Mouse (Mus musculus) cerebellum, postnatal 25 days (tissue): ENCODE results near the gene Nudcd3.

ENCODE experiments used
- DNase-seq, 2 experiments: peaks; one replicate each; pipeline ENCODE4 v3.0.0; 2021; ENCODE audit warnings: mixed read lengths in 2 of 2

Gene Nudcd3

DNA sequence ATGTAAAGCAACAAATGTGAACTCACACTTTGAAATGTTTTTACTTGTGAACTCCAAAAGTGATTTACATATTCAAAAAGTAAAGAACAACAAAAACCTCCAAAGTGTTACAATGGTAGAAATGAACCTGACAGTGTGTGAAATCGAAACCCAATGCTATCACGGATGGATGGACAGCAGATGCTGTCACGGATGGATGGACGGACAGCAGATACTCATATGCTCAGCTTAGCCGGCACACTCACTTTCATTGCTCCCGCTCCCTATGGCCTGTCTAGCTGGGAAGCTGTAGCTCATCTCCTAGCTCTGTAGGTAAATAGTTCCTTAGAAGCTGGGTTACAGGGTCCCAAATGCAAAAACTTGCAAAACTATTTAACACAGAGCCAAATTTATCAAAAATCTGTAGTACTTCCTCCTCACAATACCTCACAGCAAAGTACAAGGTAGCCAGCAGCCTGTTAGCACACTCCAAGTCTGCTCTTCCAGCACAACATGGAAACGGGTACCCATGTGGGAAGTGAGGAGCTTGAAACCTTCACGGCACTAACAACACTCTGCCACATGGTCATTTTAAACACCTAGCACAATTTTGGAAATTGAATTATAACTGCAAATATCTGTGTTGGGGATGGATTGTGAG, 22.3 kb downstream of the Nudcd3 start:
- no peak for DNase-seq

GRCm38 (mm10) chr11:6175506-6175905, 24.7 kb downstream of the Nudcd3 start:
- no peak for DNase-seq

DNA sequence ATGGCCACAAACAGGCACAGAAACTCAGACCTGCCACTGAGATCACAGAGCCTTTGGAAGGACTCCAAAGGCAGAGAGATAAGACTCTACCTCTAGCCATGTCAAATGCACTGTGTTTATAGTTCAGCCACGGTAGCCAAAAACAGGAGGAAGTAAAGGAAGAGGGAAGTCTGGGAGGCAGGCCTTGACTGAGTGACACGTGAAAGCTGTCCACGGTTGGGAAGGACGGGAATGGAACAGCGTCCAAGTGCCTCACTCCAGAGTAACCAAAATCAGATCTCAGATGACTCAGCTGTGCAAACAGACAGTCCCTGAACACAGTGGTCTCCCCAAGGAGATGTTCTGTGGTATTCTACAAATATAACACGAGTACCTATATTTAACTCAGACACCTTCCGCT, 25.5 kb downstream of the Nudcd3 start:
- DNase-seq = peak; percentile 38 to 48

DNA sequence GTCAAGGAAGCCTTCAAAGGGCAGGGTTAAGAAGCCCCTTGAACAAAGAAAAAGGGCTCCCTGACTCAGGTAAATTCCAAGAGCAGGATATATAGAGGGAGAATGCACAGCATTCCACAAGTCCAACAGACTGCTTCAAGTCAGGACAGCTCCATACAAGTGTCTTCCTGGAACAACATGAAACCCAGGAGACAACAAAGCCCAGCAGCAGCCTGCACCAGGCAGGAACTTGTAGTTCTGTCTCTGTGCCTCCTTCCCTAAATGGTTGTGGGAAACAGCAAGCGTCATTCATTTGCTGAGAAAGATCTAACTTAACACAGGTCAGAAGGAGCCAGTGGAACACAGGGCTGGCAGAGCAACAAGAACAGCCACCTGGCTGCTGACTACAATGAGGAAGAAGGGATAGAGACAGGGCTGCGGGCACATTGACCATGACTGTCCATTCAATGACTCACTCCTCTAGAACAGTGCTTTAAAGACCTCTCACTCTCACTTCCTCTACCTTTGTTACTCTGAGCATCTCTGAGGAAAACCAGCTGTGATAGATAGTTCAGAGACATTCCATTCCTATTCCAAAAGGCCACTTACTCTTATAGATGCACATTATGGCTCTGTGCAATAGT, 31.1 kb downstream of the Nudcd3 start:
- peak in 1 of 2 experiments; percentile 45 for DNase-seq

GRCm38 (mm10) chr11:6166351-6166750, 33.9 kb downstream of the Nudcd3 start:
- DNase-seq = peak in 1 of 2 experiments; percentile 18

DNA sequence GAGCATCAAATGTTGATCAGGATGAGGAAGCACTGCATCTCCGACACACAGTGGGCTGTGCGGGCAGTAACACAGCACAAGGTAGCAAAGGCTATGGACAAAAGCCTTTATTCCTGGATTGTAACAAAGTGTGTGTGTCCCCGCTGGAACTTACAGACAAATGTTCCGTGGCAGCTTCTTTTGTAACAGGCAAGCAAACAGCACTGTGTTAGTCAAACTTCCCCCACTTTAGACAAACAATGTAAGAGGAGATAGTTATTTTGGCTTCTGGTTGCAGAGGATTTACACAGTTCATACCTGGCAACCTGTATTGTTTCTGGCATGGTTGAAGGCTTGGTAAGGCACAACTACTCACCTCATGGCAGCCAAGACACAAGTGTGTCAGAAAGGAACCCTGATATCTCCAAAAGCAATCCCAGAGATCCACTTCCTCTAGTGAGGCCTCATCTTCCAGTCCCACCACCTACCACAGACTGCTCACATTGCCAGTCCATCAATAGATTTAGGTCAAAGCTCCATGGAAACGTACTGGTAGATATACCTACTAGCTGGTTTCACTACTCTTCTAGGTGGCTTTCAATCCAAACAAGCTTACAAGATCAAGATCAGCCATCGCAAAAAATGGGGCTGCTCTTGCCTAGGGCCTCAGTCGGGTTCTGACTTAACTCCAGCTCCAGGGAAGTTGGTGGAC, 34.7 kb downstream of the Nudcd3 start:
- no peak for DNase-seq

- no peak for DNase-seq
These were observed 35.4 kb downstream of the Nudcd3 start for GRCm38 (mm10) chr11:6164781-6165180.

- no peak for DNase-seq
These were observed 36.5 kb downstream of the Nudcd3 start for GRCm38 (mm10) chr11:6163706-6164105.

DNA sequence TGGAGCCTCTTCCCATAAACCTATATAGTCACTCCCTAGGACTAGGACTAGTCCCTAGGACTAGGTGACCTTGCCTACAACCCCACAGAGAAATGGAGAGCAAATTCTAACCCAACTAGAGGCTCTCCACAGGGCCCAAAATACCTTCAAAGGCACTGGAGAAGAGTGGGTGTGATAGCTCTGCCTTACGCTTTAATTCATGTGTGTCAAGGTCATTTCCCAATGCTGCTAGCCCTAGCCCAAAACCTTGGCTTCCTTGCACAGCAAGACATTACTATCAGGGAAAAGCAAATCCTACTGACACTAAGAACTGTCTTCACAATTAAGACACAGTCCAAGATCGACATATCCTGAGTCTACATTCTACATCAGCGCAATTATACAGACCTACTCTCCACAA, 37.2 kb downstream of the Nudcd3 start:
- DNase-seq = no peak

DNA sequence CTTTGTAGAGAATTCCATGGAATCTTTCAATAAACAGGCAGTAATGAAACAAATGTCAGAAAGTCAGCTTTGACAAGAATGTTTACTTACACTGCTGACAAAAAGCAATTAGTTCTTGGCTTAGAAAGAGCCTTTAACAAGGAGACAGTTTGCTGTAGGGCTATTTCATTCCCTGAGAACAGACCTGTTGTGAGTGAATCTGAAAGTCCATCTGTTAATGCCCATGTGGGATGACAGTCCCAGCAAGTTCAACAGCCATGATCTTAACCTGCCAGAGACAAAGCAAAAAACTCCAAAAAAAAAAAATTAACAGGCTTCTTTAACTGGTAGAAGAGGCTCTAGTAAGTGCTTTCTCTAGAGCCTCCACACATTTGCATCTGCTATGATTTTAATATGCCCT, 38.7 kb downstream of the Nudcd3 start:
- DNase-seq = no peak

DNA sequence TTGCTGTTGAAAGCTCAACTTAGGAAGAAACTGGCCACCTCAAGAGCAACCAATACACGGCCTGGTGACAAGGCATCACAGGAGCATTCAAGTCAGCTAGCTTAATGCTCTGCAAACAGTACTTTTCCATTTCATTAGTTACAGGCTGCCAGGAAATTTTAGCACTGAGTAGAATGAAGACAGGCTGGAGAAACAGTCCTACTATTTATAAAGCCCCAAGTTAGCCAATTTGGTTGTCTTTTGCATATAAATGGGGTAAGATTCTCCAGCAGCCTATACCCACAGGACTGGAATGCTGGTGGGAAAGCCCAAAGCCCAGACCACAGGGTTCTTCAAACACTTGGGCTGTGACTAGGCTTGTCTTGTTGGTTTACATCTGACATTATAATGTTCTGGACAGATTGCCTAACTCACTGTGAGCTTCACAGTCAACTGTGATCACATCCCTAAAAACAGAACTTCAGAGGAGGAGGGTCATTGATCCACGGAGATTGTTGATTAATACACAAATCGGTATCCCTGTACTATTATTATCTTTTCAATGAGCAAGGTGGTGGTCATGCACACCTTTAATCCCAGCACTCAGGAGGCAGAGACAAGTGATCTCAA, 39.4 kb downstream of the Nudcd3 start:
- DNase-seq = no peak

DNA sequence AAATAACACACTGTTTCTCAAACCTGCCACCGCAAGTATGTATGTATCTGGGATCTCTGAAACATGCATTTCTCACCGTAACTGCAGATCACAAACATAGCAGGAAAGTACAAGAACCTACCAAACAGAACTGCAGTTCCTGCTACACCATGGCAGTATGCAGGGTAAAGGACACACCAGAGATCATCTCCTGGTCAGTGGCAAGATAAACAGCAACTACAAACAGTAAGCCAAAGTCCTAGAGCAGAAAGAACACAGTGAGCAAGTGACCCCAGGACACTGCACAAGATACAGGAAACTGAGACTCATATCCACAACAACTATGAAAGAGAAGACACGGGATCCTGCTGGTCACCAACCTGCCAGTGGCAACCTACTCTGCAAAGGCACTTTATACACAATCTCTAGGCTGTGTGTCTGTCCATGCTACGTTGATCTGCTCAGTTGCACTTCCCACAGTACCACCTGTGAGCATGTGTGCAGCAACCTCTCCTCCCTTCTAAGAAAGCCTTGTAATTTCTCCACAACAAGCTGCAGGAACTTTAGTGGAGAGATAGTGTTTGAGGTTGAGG, 40.4 kb downstream of the Nudcd3 start:
- DNase-seq = no peak

DNA sequence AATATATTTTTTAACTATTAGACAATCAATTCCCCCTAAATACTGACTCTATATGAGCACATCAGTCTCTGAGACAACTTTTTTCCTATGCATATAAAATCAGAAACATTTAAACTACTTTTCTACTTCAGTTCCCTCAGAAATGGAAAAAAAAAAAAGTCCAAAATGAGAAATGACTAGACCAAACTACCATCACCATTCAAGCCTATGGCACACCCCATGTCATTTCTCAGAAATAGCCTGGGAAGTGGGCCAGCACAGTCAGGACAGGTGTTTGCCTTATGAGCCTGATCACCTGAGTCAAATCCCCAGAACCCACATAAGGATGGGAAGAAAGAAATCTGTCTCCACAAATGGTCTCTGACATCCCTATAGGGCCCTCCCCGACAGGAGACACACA, 41.7 kb downstream of the Nudcd3 start:
- DNase-seq = no peak

- DNase-seq = peak; percentile 81 to 88
These were observed 43.1 kb downstream of the Nudcd3 start for GRCm38 (mm10) chr11:6157119-6157518.

DNA sequence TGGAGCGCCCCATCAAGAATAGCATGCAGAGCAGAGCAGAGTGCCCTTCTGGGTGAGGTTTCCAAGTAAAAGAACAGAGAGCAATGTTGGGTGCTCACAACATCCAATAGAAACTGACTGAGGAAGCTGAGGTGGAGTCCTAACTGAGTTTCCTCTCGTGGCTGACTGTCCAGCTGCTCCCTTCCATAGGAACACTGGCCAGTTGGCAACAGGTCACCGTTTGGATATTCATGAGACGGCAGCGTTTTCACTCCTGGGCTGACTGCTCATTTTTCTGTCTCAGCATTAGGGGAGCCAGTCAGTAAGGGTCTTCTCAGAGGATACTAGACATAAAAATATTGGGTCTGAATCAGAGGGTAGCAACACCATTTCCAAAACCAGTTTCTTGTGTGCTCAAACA, 43.6 kb downstream of the Nudcd3 start:
- peak in 1 of 2 experiments; percentile 49 for DNase-seq

GRCm38 (mm10) chr11:6154211-6154701, 46.0 kb downstream of the Nudcd3 start:
- DNase-seq = peak in 1 of 2 experiments; percentile 54

GRCm38 (mm10) chr11:6152864-6153263, 47.4 kb downstream of the Nudcd3 start:
- DNase-seq = no peak

DNA sequence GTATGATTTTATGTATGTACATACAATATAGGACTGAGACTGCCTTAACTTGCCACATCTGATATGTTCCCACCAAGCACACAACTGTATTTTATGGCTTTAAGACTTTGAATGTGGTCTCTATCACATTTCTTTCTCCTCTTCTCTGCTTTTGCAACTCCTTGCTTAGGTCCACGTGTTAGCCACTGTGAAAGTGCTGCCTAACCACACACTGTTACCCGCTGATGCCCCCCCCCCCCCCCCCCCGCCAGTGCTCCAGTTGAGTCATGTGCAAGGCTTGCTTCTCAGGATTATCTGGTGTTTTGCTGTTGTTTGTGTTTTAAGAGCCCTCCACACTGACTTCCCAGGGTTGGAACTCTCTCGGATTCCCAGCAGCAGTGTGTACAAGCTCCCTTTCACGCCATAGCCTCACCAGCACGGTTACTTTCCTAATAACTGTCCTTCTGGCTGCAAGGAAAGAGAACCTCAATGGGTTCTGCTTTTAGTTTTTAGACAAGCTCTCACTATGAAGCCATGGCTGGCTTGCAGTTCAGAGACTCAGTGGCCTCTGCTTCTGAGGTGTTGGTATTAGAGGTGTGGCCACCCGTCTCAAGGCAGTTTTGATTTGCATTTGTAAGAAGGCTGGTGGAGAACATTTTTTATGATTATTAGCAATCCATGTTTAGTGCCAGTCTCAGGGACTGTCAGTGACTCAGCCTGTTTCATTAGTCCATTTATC, 61.8 kb downstream of the Nudcd3 start:
- no peak for DNase-seq

- no peak for DNase-seq
These were observed 67.3 kb downstream of the Nudcd3 start for GRCm38 (mm10) chr11:6132886-6133285.

DNA sequence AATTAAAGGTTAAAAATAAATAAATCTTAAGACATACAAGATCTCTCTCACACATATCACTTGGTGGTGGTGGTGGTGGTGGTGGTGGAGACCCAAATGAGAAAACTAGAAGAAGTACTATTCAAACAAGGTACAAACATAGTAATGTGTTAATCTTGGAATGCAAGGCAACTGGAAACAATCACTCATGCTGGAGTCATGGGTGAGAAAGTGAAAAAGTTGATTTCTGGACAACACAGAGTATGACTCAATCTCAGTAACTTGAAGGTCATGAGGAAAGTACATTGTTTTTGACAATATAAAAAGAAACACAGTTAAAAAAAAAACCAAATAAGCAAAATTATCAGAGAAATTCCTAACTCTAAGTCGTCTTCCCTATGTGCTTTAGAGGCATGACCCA, 69.6 kb downstream of the Nudcd3 start:
- DNase-seq = no peak

DNA sequence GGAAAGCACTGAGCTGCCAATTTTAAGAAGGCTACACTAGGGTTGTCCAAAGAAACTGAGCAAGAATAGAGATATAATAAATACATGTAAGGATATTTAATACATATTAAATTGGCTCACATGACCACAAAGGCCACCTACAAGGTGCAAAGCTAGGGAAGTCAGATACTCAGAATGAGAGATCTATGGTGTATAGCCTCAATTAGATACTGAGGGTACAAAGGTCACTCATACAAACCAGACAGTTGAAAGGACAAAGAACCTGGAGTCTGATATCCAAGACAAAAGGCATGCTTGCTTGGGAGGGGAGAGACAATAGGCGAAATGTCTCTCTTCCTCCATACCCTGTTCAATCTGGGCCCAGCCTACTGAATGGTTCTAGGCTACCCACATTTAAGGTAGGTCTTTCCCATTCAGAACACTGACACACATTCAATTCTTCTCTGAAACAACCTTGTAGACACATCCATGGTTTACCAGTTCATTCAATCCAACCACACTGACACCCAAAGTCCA, 76.6 kb downstream of the Nudcd3 start:
- no peak for DNase-seq

DNA sequence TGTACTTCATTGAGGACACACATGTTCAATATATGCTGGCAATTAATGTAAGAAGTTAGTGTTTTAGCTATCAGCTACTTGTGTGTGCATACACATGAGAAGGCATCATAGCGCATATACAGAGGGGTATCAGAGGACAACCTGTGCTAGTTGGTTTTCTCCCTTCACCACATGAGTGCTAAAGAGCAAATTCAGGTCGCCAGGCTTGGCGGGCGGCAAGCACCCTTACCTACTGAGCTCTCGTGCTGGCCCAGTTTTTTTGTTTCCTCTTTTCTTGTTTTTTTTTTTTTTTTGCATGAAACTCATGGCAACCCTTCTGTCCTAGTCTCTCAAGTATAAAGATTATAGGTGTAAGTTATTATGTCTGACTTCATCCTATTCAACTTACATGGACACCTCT, 77.6 kb downstream of the Nudcd3 start:
- DNase-seq = no peak
